Mouse (Mus musculus) lung, postnatal 0 days (tissue): ENCODE measurements at regions not wholly inside any gene's neighbourhood (a gene's known extent, or its start where the extent isn't known, plus 50 kb on each side); places are given as distances from the start of the nearest gene placed in this dataset.
"Not testable (repeated sequence)": the region's sequence is repeated elsewhere in the genome, so short reads cannot be mapped to it uniquely, and the experiment has no call there.

ENCODE experiments used
- ATAC-seq: fragments of 200-750 bp; cut with Nextera tagmentation; 2 replicates; pipeline ENCODE4 v1.8.0; 2017; ENCODE audit warnings: moderate library complexity
- DNase-seq: peaks from one replicate; pipeline ENCODE4 v3.0.0-alpha.2; 2016; ENCODE audit warnings: low spot score
- H3K27ac ChIP-seq: fragments of 300-500 bp; sonication (generic); 2 replicates; pipeline ENCODE4 v1.5.1; 2014; ENCODE audit warnings: antibody characterized with exemption, mild to moderate bottlenecking, low read length, mixed read lengths
- H3K27me3 ChIP-seq: fragments of 300-500 bp; sonication (generic); replicated peaks from 2 replicates; pipeline ENCODE4 v1.6.1; 2014; ENCODE audit warnings: low read length, mixed read lengths; ENCODE audit not compliant: insufficient read depth
- H3K36me3 ChIP-seq: fragments of 300-500 bp; sonication (generic); 2 replicates; pipeline ENCODE4 v1.6.1; 2014; ENCODE audit warnings: low read length, mixed read lengths; ENCODE audit not compliant: insufficient read depth
- H3K4me1 ChIP-seq: fragments of 300-500 bp; sonication (generic); 2 replicates; pipeline ENCODE4 v1.6.1; 2014; ENCODE audit warnings: antibody characterized with exemption, low read depth, low read length, mixed read lengths; ENCODE audit not compliant: insufficient read depth
- H3K4me2 ChIP-seq: fragments of 300-500 bp; sonication (generic); replicated peaks from 2 replicates; pipeline ENCODE4 v1.6.1; 2014; ENCODE audit warnings: low read depth, mild to moderate bottlenecking, low read length, moderate library complexity, mixed read lengths
- H3K4me3 ChIP-seq: fragments of 300-500 bp; sonication (generic); 2 replicates; pipeline ENCODE4 v1.5.1; 2014; ENCODE audit warnings: low read depth, low read length
- H3K9ac ChIP-seq: fragments of 300-500 bp; sonication (generic); replicated peaks from 2 replicates; pipeline ENCODE4 v1.6.1; 2014; ENCODE audit warnings: low read depth, mild to moderate bottlenecking
- H3K9me3 ChIP-seq: fragments of 300-500 bp; sonication (generic); 2 replicates; pipeline ENCODE4 v1.6.1; 2016; ENCODE audit warnings: low read length, mixed read lengths
- CTCF ChIP-seq: IDR thresholded peaks from 2 replicates; pipeline ENCODE4 v1.5.1; 2016; ENCODE audit warnings: antibody characterized with exemption, mild to moderate bottlenecking
- EP300 ChIP-seq: IDR thresholded peaks from 2 replicates; pipeline ENCODE4 v1.6.1; 2016; ENCODE audit warnings: antibody characterized with exemption, mild to moderate bottlenecking, control low read depth
- WGBS: fragments of 180-500 bp; shearing (Covaris S2); extraction: QIAGEN DNeasy Blood & Tissue Kit; methylation state at CpG from one replicate; pipeline ENCODE4 v1.1.7; 2014; 5-methylcytosine and 5-hydroxymethylcytosine counted together

DNA sequence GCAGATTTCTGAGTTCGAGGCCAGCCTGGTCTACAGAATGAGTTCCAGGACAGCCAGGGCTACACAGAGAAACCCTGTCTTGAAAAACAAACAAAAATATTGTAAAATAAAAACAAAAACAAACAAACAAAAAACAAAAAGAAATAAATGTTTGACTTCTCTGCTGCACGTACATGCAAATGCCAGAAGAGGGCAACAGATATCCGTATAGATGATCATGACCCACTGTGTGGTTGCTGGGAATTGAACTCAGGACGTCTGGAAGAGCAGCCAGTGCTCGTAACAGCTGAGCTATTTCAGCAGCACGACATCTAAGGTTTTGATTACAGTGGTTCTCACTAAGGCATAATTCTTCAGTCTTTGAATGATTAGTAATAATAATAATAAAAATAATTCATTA is 262.8 kb downstream of the Eepd1 start:
- WGBS, result 54% methylated on average over 6 of the region's 6 CpGs
- Histone ChIP-seq H3K9ac (no peak overlapping the region), H3K4me2 (no peak overlapping the region), H3K27ac (no peak overlapping the region), H3K4me1 (no peaks in the 10 kb centered on the region), H3K4me3 (no peak overlapping the region), H3K27me3 (no peaks in the 10 kb centered on the region), H3K9me3 (no peaks in the 10 kb centered on the region), H3K36me3 (no peaks in the 10 kb centered on the region)
- DNase-seq, result no peak
- TF ChIP-seq CTCF, result no peak
- TF ChIP-seq EP300, result no peak
- ATAC-seq, result no peak

DNA sequence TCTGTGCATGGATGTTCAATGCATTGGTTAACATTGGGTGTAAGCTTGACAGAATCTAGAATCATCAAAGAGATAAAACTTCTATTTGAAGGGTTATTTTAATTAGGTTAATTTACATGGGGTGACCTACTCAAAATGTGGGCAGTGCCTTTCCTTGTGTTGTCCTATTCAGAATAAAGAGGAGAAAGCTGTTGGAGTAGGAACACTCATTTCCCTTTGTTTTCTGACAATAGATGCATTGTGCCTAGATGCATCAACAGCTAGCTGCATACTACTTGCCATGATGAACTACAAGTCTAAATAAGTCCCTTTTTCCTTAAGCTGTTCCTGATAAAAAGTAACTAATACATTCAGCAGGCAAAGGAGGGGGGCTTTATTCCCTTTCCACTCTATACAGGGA is 269.8 kb downstream of the Eepd1 start:
- Histone ChIP-seq H3K4me1 (no peaks in the 10 kb centered on the region), H3K4me2 (no peak overlapping the region), H3K36me3 (no peaks in the 10 kb centered on the region), H3K27ac (no peak overlapping the region), H3K9ac (no peak overlapping the region), H3K9me3 (no peaks in the 10 kb centered on the region), H3K4me3 (no peak overlapping the region), H3K27me3 (no peaks in the 10 kb centered on the region)
- DNase-seq (no peak), ATAC-seq (no peak)
- TF ChIP-seq CTCF, result no peak
- no peak for TF ChIP-seq EP300

DNA sequence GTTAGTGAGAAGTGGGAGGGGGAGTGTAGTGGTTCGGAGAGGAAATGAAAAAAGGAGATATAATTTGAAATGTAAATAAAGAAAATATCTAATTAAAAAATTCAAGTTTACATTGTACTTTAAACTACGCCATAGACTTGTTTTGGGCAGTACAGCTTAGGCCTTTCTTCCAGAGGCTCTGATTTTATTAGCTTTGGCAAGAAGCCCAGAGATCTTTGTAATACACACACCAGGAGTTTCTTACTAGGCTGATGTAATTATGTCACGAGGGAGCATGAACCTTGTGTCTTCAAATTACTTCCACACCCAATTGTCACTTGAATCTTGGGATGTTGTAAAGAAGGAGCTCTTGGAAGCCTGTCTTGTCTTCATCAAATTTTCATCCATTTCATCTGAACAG is 292.6 kb downstream of the Eepd1 start:
- no peaks in the 10 kb centered on the region for H3K4me1 ChIP-seq
- DNase-seq (peak; percentile 68), ATAC-seq (peak; percentile 62)
- H3K36me3 ChIP-seq, result no peaks in the 10 kb centered on the region
- no peaks in the 10 kb centered on the region for H3K27me3 ChIP-seq
- no peaks in the 10 kb centered on the region for H3K9me3 ChIP-seq
- TF ChIP-seq CTCF (no peak), EP300 (no peak)
- H3K4me3 ChIP-seq, result no peak overlapping the region
- H3K4me2 ChIP-seq, result no peak overlapping the region
- H3K27ac ChIP-seq, result no peak overlapping the region
- WGBS, result 25% methylated on average over 3 of the region's 3 CpGs
- no peak overlapping the region for H3K9ac ChIP-seq

DNA sequence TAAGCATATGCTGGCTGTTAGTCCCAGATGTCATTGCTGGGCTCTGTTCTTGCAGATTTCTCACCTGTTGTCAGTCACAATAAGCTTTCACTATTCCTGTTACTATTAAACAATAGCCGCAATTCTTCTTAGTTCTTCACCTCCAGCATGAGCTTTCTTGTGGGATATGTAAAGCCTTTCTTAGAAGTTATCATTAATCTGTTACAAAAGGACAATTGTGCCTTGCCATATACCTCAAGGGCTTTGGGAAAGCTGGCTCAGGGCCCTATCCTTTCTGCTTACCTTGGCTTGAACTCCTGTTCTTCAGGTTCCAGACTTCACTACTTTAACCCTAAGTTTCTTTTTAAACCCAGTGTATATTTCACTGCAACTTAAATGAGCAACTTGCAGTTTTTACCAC is 301.3 kb downstream of the Eepd1 start:
- Histone ChIP-seq H3K4me2 (no peak overlapping the region), H3K4me3 (no peak overlapping the region), H3K27ac (no peak overlapping the region), H3K27me3 (no peaks in the 10 kb centered on the region), H3K9ac (no peak overlapping the region), H3K4me1 (no peaks in the 10 kb centered on the region), H3K36me3 (no peaks in the 10 kb centered on the region), H3K9me3 (no peaks in the 10 kb centered on the region; the same call in 1 of the 2 replicates)
- TF ChIP-seq EP300 (no peak), CTCF (no peak)
- 94% methylated on average over 1 of the region's 1 CpGs for WGBS
- ATAC-seq, result no peak
- no peak for DNase-seq

DNA sequence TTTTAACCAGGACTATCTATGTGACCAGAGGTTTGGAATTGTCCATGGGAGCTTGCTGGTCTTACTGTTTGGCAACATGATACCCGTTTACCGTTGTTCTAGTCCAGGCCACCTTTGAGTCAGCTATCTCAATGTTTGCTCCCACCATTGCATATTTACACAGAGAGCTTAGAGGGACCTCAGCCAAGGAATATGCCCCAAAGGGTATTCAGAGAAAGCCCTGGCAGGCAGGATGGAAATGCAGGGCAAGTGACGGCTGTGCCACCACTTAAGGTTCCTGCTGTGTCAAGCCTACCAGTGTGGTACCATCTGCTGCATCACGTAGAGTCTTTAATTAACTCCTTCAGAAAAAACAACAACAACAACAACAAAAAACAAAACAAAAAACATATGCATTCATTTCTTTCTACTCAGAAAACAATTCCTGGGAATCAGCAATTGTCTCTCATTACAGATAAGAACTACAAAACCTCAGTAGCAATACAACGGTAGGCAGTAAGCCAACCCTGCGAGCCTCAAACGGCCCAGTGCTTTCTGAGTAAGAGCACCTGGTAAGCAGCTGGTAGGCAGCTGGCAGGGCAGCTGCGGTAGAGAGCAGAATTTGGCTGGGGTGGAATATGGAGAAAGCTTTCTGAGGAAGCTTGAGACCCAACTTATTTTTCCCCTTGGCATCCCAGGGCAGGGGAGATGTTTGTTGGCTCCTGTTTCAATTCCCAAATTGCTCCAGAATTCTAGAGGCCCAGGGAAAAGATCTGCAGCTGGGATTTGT is 314.0 kb downstream of the Eepd1 start:
- Histone ChIP-seq H3K27ac (no peak overlapping the region), H3K4me3 (no peak overlapping the region), H3K9me3 (no peaks in the 10 kb centered on the region), H3K4me1 (no peaks in the 10 kb centered on the region), H3K36me3 (no peaks in the 10 kb centered on the region), H3K4me2 (no peak overlapping the region), H3K27me3 (no peaks in the 10 kb centered on the region), H3K9ac (no peak overlapping the region)
- 62% methylated on average over 8 of the region's 8 CpGs for WGBS
- DNase-seq (peak; percentile 29), ATAC-seq (peak; percentile 44; the same call in 1 of the 2 replicates)
- TF ChIP-seq CTCF, result no peak
- TF ChIP-seq EP300, result no peak

DNA sequence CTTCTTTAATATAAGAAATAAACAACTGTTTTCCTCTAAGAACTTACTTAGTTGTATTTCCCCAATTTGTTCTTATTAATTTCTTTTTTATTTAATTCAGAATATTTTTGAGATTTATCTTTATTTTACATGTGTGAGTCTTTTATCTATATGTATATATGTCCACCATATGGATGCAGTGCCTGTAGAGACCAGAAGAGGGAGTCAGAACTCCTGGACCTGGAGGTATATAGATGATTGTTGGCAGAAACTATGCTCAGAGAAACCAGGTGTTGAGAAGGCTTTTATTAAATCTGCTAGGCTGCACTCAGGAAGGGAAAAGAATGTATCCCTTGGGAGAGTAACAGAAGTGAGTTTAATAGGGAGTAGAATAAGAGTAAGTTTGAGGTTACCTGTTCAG is 328.2 kb downstream of the Eepd1 start:
- Histone ChIP-seq H3K9ac (no peak overlapping the region), H3K9me3 (no peaks in the 10 kb centered on the region), H3K4me2 (no peak overlapping the region), H3K27me3 (no peaks in the 10 kb centered on the region), H3K36me3 (no peaks in the 10 kb centered on the region), H3K4me1 (no peaks in the 10 kb centered on the region), H3K4me3 (no peak overlapping the region), H3K27ac (no peak overlapping the region)
- DNase-seq (no peak), ATAC-seq (no peak)
- TF ChIP-seq CTCF (no peak), EP300 (no peak)

DNA sequence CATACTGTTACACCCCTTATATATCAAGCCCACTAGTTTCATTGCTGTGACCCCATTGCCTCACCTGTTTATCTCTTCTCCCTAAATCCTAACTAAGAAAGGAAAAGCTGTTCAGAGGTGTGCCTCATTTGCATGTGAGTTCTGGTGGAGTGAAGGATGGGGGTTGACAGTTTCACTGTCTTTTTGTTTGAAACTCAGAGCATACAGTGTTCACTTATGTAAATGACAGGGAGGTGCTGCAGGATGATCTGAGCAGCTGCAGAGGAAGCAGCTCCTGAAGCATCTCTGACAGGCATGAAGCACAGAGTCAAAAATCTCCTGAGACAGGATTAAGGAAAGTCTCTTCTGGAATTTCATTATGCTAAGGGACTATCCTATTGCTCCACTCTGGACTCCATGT is 351.9 kb downstream of the Eepd1 start:
- no peak for ATAC-seq

DNA sequence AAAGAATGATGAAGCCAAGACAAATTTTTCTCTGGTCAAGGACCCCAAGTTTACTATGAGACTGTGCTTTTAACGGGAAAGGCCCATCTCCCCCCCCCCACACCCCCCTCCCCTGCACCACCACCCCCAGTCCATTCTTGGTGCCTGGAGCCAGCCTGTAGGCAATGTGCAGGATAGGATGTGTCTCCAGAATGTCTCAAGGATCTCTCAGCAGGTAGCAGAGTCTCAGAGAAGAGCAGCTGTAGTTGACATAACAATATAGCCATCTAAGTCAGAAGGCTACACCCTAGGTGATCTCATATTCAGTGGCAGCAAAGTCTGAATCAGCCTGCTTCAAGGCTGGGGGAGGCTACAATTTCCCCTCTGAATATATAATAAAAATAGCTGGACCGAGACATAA is 368.6 kb downstream of the Eepd1 start:
- not testable (repeated sequence) for H3K4me2 ChIP-seq, H3K36me3 ChIP-seq, H3K27me3 ChIP-seq, H3K9ac ChIP-seq, H3K4me1 ChIP-seq, H3K27ac ChIP-seq, ATAC-seq, H3K4me3 ChIP-seq, H3K9me3 ChIP-seq, DNase-seq
- 85% methylated on average over 2 of the region's 2 CpGs for WGBS

More for the DNA sequence above, 351.9 kb downstream of the Eepd1 start:
- no peak overlapping the region for H3K4me2 ChIP-seq
- H3K27ac ChIP-seq, result no peak overlapping the region
- H3K4me3 ChIP-seq, result no peak overlapping the region
- no peaks in the 10 kb centered on the region for H3K9me3 ChIP-seq
- H3K36me3 ChIP-seq, result no peaks in the 10 kb centered on the region
- no peaks in the 10 kb centered on the region for H3K4me1 ChIP-seq
- no peaks in the 10 kb centered on the region for H3K27me3 ChIP-seq
- no peak for DNase-seq
- no peak overlapping the region for H3K9ac ChIP-seq
- TF ChIP-seq EP300, result no peak
- no peak for TF ChIP-seq CTCF

DNA sequence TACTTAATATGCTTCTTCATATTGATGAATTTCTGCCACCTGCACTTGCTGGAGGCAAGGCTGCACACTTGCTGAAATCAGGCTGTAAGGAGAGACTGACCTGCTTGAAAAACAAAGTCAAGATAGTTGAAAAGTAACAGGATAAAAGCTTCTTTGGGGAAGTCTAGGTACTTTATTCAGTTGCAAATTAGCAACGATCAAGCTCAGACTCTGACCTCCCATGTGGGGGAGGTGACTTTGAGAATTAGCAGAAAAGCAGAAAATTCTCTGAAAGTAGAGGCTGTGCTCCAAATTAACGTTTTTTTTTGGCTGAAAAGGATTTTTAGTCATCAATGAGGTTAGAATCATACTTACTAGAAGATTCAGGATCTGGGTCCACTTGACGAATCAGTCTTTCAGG is 369.3 kb downstream of the Eepd1 start:
- H3K4me1 ChIP-seq, ATAC-seq, H3K27ac ChIP-seq, H3K4me2 ChIP-seq, H3K36me3 ChIP-seq, H3K9me3 ChIP-seq, DNase-seq, H3K9ac ChIP-seq, H3K4me3 ChIP-seq, H3K27me3 ChIP-seq: not testable (repeated sequence)
- WGBS, result 71% methylated on average over 3 of the region's 3 CpGs
